Mouse (Mus musculus) kidney, embryonic 14.5 days (tissue): ENCODE measurements around the gene Dnase2b. TPM values are rescaled to one million over a fixed set of nuclear protein-coding genes. Genes with fewer than 3 reads are reported as not detected.

Experiments used
- ATAC-seq: fragments of 200-750 bp; cut with Nextera tagmentation; 2 replicates; pipeline ENCODE4 v1.8.0; 2017; ENCODE audit warnings: moderate number of reproducible peaks, mild to moderate bottlenecking, moderate TSS enrichment, moderate library complexity; ENCODE audit not compliant: low FRiP score, low TSS enrichment
- H3K27ac ChIP-seq: fragments of 300-500 bp; sonication (generic); 2 replicates; pipeline ENCODE4 v1.5.1; 2014; ENCODE audit warnings: low read depth, mild to moderate bottlenecking, low read length, moderate library complexity, mixed read lengths
- H3K27me3 ChIP-seq: fragments of 300-500 bp; sonication (generic); 2 replicates; pipeline ENCODE4 v1.6.1; 2014; ENCODE audit warnings: mild to moderate bottlenecking, low read length; ENCODE audit not compliant: control insufficient read depth, insufficient read depth
- H3K36me3 ChIP-seq: fragments of 300-500 bp; sonication (generic); 2 replicates; pipeline ENCODE4 v1.6.1; 2014; ENCODE audit warnings: low read length, mixed read lengths; ENCODE audit not compliant: control insufficient read depth, insufficient read depth
- H3K4me1 ChIP-seq: fragments of 300-500 bp; sonication (generic); 2 replicates; pipeline ENCODE4 v1.6.1; 2014; ENCODE audit warnings: low read length, mixed read lengths; ENCODE audit not compliant: control insufficient read depth, insufficient read depth
- H3K4me2 ChIP-seq: fragments of 300-500 bp; sonication (generic); replicated peaks from 2 replicates; pipeline ENCODE4 v1.6.1; 2014; ENCODE audit warnings: low read depth, mild to moderate bottlenecking, low read length
- H3K4me3 ChIP-seq: fragments of 300-500 bp; sonication (generic); 2 replicates; pipeline ENCODE4 v1.5.1; 2014; ENCODE audit warnings: mild to moderate bottlenecking, low read length
- H3K9ac ChIP-seq: fragments of 300-500 bp; sonication (generic); 2 replicates; pipeline ENCODE4 v1.6.1; 2014; ENCODE audit warnings: low read depth, mild to moderate bottlenecking, low read length, moderate library complexity
- H3K9me3 ChIP-seq: fragments of 300-500 bp; sonication (generic); 2 replicates; pipeline ENCODE4 v1.6.1; 2016; ENCODE audit warnings: low read length; ENCODE audit not compliant: control insufficient read depth
- WGBS: fragments of 180-500 bp; shearing (Covaris S2); extraction: QIAGEN DNeasy Blood & Tissue Kit; methylation state at CpG from one replicate; pipeline ENCODE4 v1.1.7; 2014; 5-methylcytosine and 5-hydroxymethylcytosine counted together
- polyA plus RNA-seq: library from polyadenylated mRNA; unstranded; fragments of >200 nt; fragmentation: Nextera tagmentation; extraction: Ambion mirVana; gene quantifications from 2 replicates; pipeline ENCODE4 v1.2.1, GENCODE M21; 2014

Dnase2b gene
- polyA plus RNA-seq, 1 experiment from 2014 or later, result not detected

DNA sequence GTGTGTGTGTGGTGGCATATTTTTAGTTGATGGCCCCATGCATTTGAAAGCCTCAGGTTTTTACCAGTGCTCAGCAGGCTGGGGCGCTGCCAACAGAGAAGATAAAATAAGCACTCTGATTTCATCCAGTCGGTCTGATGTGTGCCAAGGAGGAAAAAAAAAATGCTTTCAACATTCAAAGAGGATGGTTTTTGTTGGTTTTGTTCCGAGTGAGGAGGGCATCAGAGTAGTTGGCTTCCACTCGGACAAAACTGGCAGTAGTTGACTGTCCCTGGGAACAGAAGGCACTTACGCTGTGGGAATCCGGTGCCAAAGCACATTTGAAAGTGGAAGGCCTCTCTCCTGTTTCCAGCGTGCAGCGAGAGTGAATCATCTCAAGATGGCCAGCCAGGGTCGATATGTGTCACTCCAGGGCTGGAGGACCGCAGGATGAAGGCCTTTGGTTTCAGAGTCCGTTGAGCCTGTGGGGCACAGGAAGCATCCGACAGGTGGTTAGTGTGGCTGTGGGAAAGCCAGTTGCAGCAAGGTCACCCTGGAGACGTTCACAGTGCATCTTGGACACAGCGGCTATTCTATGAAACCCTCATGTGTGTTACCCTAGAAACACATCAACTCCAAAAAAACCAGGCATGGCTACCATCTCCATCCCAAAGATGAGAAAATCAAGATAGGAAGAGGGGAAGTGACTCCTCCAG is 5.3 kb upstream of the Dnase2b start:
- no peak overlapping the region for H3K9ac ChIP-seq
- no peak overlapping the region for H3K4me2 ChIP-seq
- ATAC-seq, result no peak
- H3K4me1 ChIP-seq, result no peaks in the 10 kb centered on the region
- WGBS, result 92% methylated on average over 14 of the region's 14 CpGs
- no peaks in the 10 kb centered on the region for H3K36me3 ChIP-seq
- no peaks in the 10 kb centered on the region for H3K27me3 ChIP-seq
- no peaks in the 10 kb centered on the region for H3K9me3 ChIP-seq
- H3K27ac ChIP-seq, result no peak overlapping the region
- H3K4me3 ChIP-seq, result no peak overlapping the region

DNA sequence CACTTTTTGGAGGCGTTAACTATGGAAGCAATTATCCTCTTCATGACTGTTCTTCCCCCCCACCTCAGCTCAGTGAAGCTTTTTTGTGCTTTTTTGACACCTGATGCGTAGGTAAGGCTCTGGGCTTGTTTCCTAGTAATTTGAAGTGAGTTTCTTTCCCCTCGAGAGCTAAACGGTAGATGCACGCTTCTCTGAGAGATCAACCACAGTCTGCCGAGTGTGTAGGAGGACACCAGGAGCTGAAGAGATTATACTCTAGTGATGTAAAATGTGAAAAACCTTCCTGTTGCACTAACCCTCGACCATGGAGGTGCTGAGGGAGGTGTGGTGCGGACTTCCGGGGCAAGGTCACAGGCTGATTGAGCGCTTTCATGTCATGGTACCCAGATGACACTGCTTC is 4.7 kb upstream of the Dnase2b start:
- no peak overlapping the region for H3K4me3 ChIP-seq
- H3K9me3 ChIP-seq, result no peaks in the 10 kb centered on the region
- H3K27ac ChIP-seq, result no peak overlapping the region
- H3K27me3 ChIP-seq, result no peaks in the 10 kb centered on the region
- H3K36me3 ChIP-seq, result no peaks in the 10 kb centered on the region
- 76% methylated on average over 10 of the region's 10 CpGs for WGBS
- no peaks in the 10 kb centered on the region for H3K4me1 ChIP-seq
- no peak overlapping the region for H3K9ac ChIP-seq
- no peak for ATAC-seq
- H3K4me2 ChIP-seq, result no peak overlapping the region

DNA sequence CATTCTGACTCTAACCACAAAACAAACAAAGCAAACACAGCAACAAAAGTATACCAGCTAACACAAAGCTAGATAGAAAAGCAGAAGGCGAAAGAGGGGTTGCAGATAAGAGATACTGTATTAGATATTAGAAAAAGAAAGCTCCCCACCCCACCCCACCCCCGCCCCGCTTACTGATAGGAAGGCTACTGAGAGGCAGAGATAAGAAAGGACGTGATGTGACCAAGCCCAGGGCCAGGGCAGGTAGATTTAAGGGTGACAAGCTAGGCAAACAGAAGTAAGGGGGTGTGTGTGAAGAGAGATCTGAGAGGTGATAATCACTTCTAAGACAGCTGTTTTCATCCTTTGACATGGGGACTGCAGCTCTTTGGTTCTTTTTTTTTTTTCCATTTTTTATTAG is 3.0 kb upstream of the Dnase2b start:
- no peak overlapping the region for H3K4me3 ChIP-seq
- no peak overlapping the region for H3K27ac ChIP-seq
- no peaks in the 10 kb centered on the region for H3K9me3 ChIP-seq
- no peaks in the 10 kb centered on the region for H3K27me3 ChIP-seq
- H3K9ac ChIP-seq, result no peak overlapping the region
- ATAC-seq, result no peak
- 89% methylated on average over 4 of the region's 4 CpGs for WGBS
- H3K4me1 ChIP-seq, result no peaks in the 10 kb centered on the region
- H3K4me2 ChIP-seq, result no peak overlapping the region
- H3K36me3 ChIP-seq, result no peaks in the 10 kb centered on the region

DNA sequence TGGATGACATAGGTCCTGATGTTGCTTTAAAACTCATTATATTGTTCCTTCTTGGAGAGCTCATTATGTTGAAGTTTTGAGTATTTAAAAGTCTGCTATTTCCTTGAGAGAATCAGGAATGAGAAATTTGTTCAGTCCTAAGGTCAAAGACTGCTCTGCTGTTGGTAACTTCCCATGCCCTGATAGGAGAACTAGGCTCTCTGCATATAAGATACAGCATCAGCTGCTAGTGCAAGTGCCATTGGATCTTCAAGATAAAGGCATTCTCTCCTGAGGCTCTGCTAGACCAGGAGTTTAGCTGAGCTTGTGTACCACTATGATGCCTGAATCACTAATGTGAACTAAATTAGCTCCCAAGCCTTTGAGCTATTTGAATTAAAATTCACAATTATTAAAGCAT is 2.5 kb upstream of the Dnase2b start:
- ATAC-seq, result no peak

DNA sequence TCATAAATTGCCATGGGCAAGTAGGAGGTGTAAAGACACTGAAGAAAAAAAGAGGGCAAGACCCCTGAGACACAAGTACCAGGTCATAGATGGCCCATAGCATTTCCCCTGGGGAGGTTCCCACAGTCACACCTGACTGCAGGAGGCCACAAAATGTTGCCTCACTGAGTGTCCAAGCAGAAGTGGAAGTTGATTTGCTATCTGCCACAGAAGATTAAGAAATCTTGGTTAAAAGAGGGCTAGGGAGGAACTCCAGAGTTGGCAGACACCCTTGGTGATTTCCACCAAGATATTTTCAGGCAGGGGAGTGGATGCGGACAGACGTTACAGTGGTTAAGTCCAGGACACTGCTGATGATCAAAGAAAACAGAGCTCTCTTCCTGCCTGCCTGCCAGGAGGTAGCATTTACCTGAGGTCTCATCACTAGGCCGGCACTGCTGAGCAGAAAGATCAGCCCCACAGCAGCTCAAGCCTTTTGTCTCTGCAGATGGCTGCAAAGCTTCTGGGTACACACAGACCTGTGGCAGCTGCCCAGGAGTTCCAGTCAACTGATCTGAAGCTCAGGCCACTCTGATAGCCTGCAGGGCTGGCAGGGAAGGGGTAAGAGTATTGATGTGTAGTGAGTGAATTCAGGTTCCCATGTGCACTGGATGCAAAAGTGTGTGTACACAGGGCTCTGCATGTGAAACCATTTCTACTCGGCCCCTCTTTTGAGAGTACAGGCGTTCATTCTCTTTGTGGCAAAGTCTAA is 1.3 kb upstream of the Dnase2b start:
- no peak for ATAC-seq
- Histone ChIP-seq H3K4me1 (no peaks in the 10 kb centered on the region), H3K36me3 (no peaks in the 10 kb centered on the region), H3K9me3 (no peaks in the 10 kb centered on the region), H3K9ac (no peak overlapping the region), H3K27me3 (no peaks in the 10 kb centered on the region), H3K4me3 (no peak overlapping the region), H3K4me2 (no peak overlapping the region), H3K27ac (no peak overlapping the region)
- 68% methylated on average over 5 of the region's 5 CpGs for WGBS

More for the DNA sequence above, 2.5 kb upstream of the Dnase2b start:
- H3K4me2 ChIP-seq, result no peak overlapping the region
- no peaks in the 10 kb centered on the region for H3K36me3 ChIP-seq
- no peaks in the 10 kb centered on the region for H3K4me1 ChIP-seq
- no peaks in the 10 kb centered on the region for H3K27me3 ChIP-seq
- H3K4me3 ChIP-seq, result no peak overlapping the region
- no peak overlapping the region for H3K27ac ChIP-seq
- no peaks in the 10 kb centered on the region for H3K9me3 ChIP-seq
- no peak overlapping the region for H3K9ac ChIP-seq

DNA sequence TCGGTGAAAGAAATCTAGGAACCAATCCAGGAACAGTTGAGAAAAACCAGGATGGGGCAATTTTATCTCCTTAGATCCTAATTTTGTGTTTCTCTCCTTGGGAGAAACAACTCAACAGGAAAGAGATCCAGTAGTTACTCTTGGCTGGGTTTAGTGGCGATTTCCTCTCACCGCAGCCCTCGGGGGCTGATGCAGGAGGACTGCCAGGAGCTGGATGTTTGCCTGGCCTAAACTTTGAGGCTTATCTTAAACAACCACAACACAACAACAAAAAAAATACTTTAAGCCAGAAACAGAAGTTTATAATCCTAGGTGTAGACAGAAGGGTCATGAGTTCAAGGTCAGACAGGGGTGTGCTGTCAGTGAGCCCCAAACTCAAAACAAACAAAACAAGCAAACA is 3.6 kb downstream of the Dnase2b start:
- no peak overlapping the region for H3K4me2 ChIP-seq
- H3K9ac ChIP-seq, result no peak overlapping the region
- 78% methylated on average over 4 of the region's 4 CpGs for WGBS
- no peaks in the 10 kb centered on the region for H3K36me3 ChIP-seq
- no peaks in the 10 kb centered on the region for H3K9me3 ChIP-seq
- H3K27ac ChIP-seq, result no peak overlapping the region
- H3K4me3 ChIP-seq, result no peak overlapping the region
- no peaks in the 10 kb centered on the region for H3K27me3 ChIP-seq
- no peaks in the 10 kb centered on the region for H3K4me1 ChIP-seq
- ATAC-seq, result no peak

DNA sequence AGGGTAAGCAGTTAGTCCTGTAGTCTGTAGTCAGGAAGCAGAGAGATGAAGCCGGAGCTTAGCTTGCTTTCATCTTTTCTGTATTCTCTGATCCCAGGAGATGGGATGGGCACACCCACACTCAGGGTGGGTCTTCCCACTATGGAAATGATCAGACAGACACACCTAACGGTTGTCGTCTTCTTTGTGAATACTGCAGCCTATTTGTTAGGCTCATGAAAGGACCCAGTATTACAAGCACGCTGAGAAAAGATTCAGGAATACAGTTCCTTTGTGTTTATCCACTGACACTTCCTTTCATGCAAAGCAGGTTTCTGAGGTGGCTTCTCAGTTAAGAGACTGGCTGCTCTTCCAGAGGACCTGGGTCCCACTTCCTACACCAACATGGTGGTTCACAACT is 4.1 kb downstream of the Dnase2b start:
- no peak overlapping the region for H3K4me2 ChIP-seq
- H3K27ac ChIP-seq, result no peak overlapping the region
- H3K4me3 ChIP-seq, result no peak overlapping the region
- H3K4me1 ChIP-seq, result no peaks in the 10 kb centered on the region
- 92% methylated on average over 4 of the region's 4 CpGs for WGBS
- no peak overlapping the region for H3K9ac ChIP-seq
- H3K36me3 ChIP-seq, result no peaks in the 10 kb centered on the region
- no peaks in the 10 kb centered on the region for H3K27me3 ChIP-seq
- no peak for ATAC-seq
- no peaks in the 10 kb centered on the region for H3K9me3 ChIP-seq

DNA sequence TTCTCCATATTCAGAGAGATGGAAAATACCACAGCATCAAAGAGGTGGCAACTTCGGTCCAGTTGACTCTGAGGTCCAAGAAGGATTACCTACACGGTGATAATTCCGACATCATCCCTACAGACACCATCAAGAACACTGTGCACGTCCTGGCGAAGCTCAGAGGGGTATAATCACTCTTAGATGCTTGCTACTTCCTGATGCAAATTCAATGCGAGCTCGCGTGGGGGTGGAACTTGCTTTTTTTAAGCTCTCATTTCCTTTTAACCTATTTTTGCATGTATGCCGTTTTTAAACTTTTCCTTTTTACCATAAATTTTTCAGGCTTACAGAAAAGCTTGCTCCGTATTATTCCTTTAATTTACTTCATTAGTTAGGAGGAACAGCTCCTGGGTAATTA is 5.1 kb downstream of the Dnase2b start:
- no peaks in the 10 kb centered on the region for H3K27me3 ChIP-seq
- H3K4me2 ChIP-seq, result no peak overlapping the region
- ATAC-seq, result no peak
- no peak overlapping the region for H3K4me3 ChIP-seq
- no peak overlapping the region for H3K27ac ChIP-seq
- no peaks in the 10 kb centered on the region for H3K4me1 ChIP-seq
- H3K36me3 ChIP-seq, result no peaks in the 10 kb centered on the region
- no peak overlapping the region for H3K9ac ChIP-seq
- no peaks in the 10 kb centered on the region for H3K9me3 ChIP-seq
- 80% methylated on average over 10 of the region's 10 CpGs for WGBS

DNA sequence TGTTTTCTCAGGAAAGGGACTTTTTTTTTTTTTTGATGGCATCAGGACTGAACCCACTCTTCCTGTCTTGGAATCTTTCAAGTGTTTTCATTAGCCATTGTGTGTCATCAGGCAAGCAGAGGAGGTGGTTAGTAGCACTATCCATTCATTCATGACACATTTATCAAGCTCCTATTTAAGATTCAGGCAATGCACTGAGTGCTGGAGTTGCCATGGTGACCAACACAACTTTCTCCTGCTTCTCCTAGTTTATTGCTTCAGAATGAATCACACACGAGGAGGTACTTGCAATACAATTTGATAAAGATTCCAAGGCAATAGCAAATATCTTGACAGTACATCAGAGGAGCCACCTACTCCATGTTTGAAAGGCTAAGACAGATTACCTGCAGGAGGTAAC is 8.0 kb downstream of the Dnase2b start:
- Histone ChIP-seq H3K36me3 (no peaks in the 10 kb centered on the region), H3K4me3 (no peak overlapping the region), H3K4me1 (no peaks in the 10 kb centered on the region), H3K27ac (no peak overlapping the region), H3K27me3 (no peaks in the 10 kb centered on the region), H3K9me3 (no peaks in the 10 kb centered on the region), H3K9ac (no peak overlapping the region), H3K4me2 (no peak overlapping the region)
- 26% methylated on average over 1 of the region's 1 CpGs for WGBS
- no peak for ATAC-seq
